Mouse (Mus musculus) heart, embryonic 14.5 days (tissue): ENCODE measurements at regions not wholly inside any gene's neighbourhood (a gene's known extent, or its start where the extent isn't known, plus 50 kb on each side); places are given as distances from the start of the nearest gene placed in this dataset.

Source experiments
- ATAC-seq: fragments of 200-750 bp; cut with Nextera tagmentation; 2 replicates; pipeline ENCODE4 v1.8.0; 2017; ENCODE audit warnings: low read depth, moderate TSS enrichment; ENCODE audit not compliant: insufficient number of reproducible peaks, insufficient read depth, low FRiP score
- H3K27ac ChIP-seq, 2 experiments: fragments of 200-500 bp in 1 of 2; fragments of 300-500 bp in 1 of 2; sonication (generic) in 1 of 2; replicated peaks in 1 of 2; 2 replicates each; pipeline ENCODE4 v1.5.1; 2012 to 2014; ENCODE audit warnings: low read depth in 2 of 2, low read length in 2 of 2, control low read depth in 1 of 2, mild to moderate bottlenecking in 1 of 2, mixed read lengths in 1 of 2; ENCODE audit not compliant: control insufficient read depth in 1 of 2, insufficient read depth in 1 of 2
- H3K27me3 ChIP-seq: fragments of 300-500 bp; sonication (generic); 2 replicates; pipeline ENCODE4 v1.6.1; 2014; ENCODE audit warnings: mild to moderate bottlenecking, low read length, control low read depth; ENCODE audit not compliant: control insufficient read depth, insufficient read depth
- H3K36me3 ChIP-seq: fragments of 300-500 bp; sonication (generic); 2 replicates; pipeline ENCODE4 v1.6.1; 2014; ENCODE audit warnings: mild to moderate bottlenecking, control low read depth, low read length, mixed read lengths; ENCODE audit not compliant: control insufficient read depth, insufficient read depth
- H3K4me1 ChIP-seq, 2 experiments: fragments of 200-500 bp in 1 of 2; fragments of 300-500 bp in 1 of 2; sonication (generic) in 1 of 2; 2 replicates each; pipeline ENCODE4 v1.6.1; 2012 to 2014; ENCODE audit warnings: low read length in 2 of 2, control low read depth in 1 of 2, mixed read lengths in 1 of 2; ENCODE audit not compliant: control insufficient read depth in 2 of 2, insufficient read depth in 2 of 2
- H3K4me2 ChIP-seq: fragments of 300-500 bp; sonication (generic); 2 replicates; pipeline ENCODE4 v1.6.1; 2014; ENCODE audit warnings: mild to moderate bottlenecking, low read length
- H3K4me3 ChIP-seq, 2 experiments: fragments of 200-500 bp in 1 of 2; fragments of 300-500 bp in 1 of 2; sonication (generic) in 1 of 2; 2 replicates each; pipeline ENCODE4 v1.5.1; 2012 to 2014; ENCODE audit warnings: low read length in 2 of 2, mild to moderate bottlenecking in 2 of 2, control low read depth in 1 of 2, low read depth in 1 of 2, moderate library complexity in 1 of 2; ENCODE audit not compliant: control insufficient read depth in 1 of 2, insufficient read depth in 1 of 2
- H3K9ac ChIP-seq: fragments of 300-500 bp; sonication (generic); 2 replicates; pipeline ENCODE4 v1.6.1; 2014; ENCODE audit warnings: mild to moderate bottlenecking, low read length
- H3K9me3 ChIP-seq: fragments of 300-500 bp; sonication (generic); 2 replicates; pipeline ENCODE4 v1.6.1; 2016; ENCODE audit warnings: low read length, control low read depth; ENCODE audit not compliant: control insufficient read depth
- WGBS: fragments of 180-500 bp; shearing (Covaris S2); extraction: QIAGEN DNeasy Blood & Tissue Kit; methylation state at CpG from one replicate; pipeline ENCODE4 v1.1.7; 2014; 5-methylcytosine and 5-hydroxymethylcytosine counted together

DNA sequence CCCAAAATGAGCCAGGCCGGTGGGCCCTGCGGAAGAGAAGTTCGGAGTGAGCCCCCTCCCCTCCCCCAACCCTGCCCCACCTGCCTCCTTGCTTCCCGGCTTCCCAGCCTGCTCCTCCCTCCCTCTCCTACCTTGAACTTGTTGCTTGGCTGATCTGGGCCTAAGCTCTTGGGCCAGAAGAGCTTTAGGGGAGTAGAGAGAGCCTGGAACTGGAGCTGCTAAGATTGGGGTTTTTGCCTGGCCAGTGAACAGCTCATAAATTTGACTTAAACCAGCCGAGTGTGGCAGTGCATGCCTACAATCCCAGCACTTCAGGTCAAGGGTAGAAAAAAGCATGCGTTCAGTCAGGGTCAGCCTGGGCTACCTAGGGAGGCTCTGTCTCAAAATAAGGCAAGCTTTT is 83.5 kb upstream of the Rpl38 start:
- Histone ChIP-seq H3K27ac (no peak overlapping the region), H3K4me3 (no peak overlapping the region), H3K4me1 (no peaks in the 10 kb centered on the region), H3K36me3 (no peaks in the 10 kb centered on the region), H3K9me3 (peaks cover 10% of the 10 kb centered on the region; the same call in 1 of the 2 replicates), H3K4me2 (no peak overlapping the region), H3K9ac (no peak overlapping the region), H3K27me3 (no peaks in the 10 kb centered on the region)
- ATAC-seq, result no peak
- WGBS, result 72% methylated on average over 6 of the region's 6 CpGs

DNA sequence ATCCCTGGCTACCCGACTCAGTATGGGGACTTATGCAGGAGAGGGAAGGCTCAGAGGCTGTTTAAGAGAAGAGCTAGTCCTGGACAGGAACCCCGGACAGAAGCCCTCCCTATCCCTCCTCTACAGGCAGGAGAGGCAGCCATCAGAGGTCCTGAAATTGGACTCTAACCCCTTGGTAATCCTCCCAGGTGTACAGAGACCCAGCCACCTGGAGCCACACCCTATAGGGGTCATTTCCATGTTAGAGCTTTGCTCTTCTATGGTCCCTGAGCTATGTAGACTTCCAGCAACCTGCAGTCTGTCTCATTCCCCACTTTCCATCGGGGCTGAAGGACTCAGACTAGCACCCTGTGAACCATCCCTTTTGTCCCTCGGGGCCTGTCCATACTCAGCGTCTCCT is 84.2 kb upstream of the Rpl38 start:
- 83% methylated on average over 5 of the region's 5 CpGs for WGBS
- no peak overlapping the region for H3K4me3 ChIP-seq
- H3K36me3 ChIP-seq, result no peaks in the 10 kb centered on the region
- no peak overlapping the region for H3K9ac ChIP-seq
- H3K27ac ChIP-seq, result no peak overlapping the region
- H3K9me3 ChIP-seq, result peaks cover 10% of the 10 kb centered on the region; the same call in 1 of the 2 replicates
- no peak for ATAC-seq
- H3K27me3 ChIP-seq, result no peaks in the 10 kb centered on the region
- H3K4me2 ChIP-seq, result no peak overlapping the region
- H3K4me1 ChIP-seq, result no peaks in the 10 kb centered on the region

DNA sequence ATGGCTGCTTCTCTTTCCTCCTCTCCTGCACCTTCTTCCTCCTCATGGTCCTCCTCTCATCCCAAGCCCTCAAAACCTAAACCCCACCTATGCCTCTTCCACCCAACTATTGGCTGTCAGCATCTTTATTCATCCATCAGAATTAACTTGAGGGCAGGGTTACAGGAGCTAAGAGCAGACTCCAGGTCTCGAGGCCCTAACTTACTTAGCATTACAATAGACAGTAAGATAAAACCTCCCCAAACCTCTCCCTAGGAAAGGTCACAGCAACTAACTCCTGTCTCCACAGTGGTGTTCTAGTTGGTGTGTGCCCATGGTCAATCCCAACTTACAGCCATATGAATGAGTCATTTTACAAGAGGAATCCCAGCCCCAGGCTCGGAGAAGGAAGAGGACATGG is 88.3 kb upstream of the Rpl38 start:
- H3K27me3 ChIP-seq, result no peaks in the 10 kb centered on the region
- no peak overlapping the region for H3K9ac ChIP-seq
- 70% methylated on average over 2 of the region's 2 CpGs for WGBS
- H3K27ac ChIP-seq, result no peak overlapping the region
- H3K9me3 ChIP-seq, result peaks cover 16% of the 10 kb centered on the region
- no peak overlapping the region for H3K4me3 ChIP-seq
- H3K4me2 ChIP-seq, result no peak overlapping the region
- no peak for ATAC-seq
- H3K4me1 ChIP-seq, result no peaks in the 10 kb centered on the region
- no peaks in the 10 kb centered on the region for H3K36me3 ChIP-seq

- H3K27ac ChIP-seq, result no peak overlapping the region
- no peaks in the 10 kb centered on the region for H3K36me3 ChIP-seq
- H3K4me1 ChIP-seq, result no peaks in the 10 kb centered on the region
- no peaks in the 10 kb centered on the region for H3K27me3 ChIP-seq
- H3K9ac ChIP-seq, result no peak overlapping the region
- H3K4me3 ChIP-seq, result no peak overlapping the region
- H3K4me2 ChIP-seq, result no peak overlapping the region
- no peak for ATAC-seq
- peaks cover 16% of the 10 kb centered on the region for H3K9me3 ChIP-seq
- 87% methylated on average over 6 of the region's 6 CpGs for WGBS
These were observed 89.8 kb upstream of the Rpl38 start for GRCm38 (mm10) chr11:114578551-114578950.

DNA sequence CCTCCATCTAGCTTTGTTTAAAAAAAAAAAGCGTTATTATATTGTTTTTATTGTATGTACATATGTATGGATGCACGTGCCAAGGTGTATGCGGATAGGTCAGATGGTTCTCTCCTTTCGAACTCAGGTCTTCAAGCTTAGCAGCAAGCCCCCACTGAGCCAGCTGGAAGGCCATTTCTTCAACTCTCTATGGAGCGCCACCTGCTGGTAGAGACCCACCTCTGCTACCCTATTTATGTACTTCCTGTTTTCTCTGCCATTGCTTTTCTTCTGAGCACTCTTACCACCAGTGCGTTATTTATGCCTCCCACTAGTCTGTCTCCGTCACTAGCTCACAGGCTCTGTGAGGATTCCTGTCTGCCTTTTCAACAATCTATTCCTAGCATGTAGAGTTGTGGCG is 91.5 kb upstream of the Rpl38 start:
- ATAC-seq, result no peak
- Histone ChIP-seq H3K4me3 (no peak overlapping the region), H3K4me2 (no peak overlapping the region), H3K4me1 (no peaks in the 10 kb centered on the region), H3K36me3 (no peaks in the 10 kb centered on the region), H3K9me3 (peaks cover 10% of the 10 kb centered on the region), H3K27ac (no peak overlapping the region), H3K9ac (no peak overlapping the region), H3K27me3 (peaks cover under 1% of the 10 kb centered on the region; the same call in 1 of the 2 replicates)
- WGBS, result 79% methylated on average over 8 of the region's 8 CpGs

- no peaks in the 10 kb centered on the region for H3K36me3 ChIP-seq
- H3K4me2 ChIP-seq, result peak overlapping the region; percentile 14; the same call in 1 of the 2 replicates
- H3K4me3 ChIP-seq, result 0 out of 4 replicates have a peak overlapping the region, but pooled peaks of 1 of the 2 experiments have one; percentile 18
- WGBS, result 20% methylated on average over 20 of the region's 20 CpGs
- H3K4me1 ChIP-seq, result peaks cover 0 to 5% of the 10 kb centered on the region in 2 experiments; a peak in 1 of 4 replicates
- H3K9me3 ChIP-seq, result peaks cover 8% of the 10 kb centered on the region; the same call in 1 of the 2 replicates
- no peak overlapping the region for H3K27ac ChIP-seq
- H3K27me3 ChIP-seq, result peaks cover 33% of the 10 kb centered on the region
- no peak overlapping the region for H3K9ac ChIP-seq
- no peak for ATAC-seq
These were observed 97.0 kb upstream of the Rpl38 start for GRCm38 (mm10) chr11:114571144-114571869.

GRCm38 (mm10) chr11:114570076-114570475 is 98.2 kb upstream of the Rpl38 start:
- WGBS, result 92% methylated on average over 4 of the region's 5 CpGs

More at GRCm38 (mm10) chr11:114570076-114570475, 98.2 kb upstream of the Rpl38 start:
- Histone ChIP-seq H3K4me3 (no peak overlapping the region), H3K27me3 (peaks cover 33% of the 10 kb centered on the region), H3K36me3 (no peaks in the 10 kb centered on the region), H3K9me3 (peaks cover under 1% of the 10 kb centered on the region; the same call in 1 of the 2 replicates), H3K4me2 (no peak overlapping the region), H3K27ac (no peak overlapping the region), H3K4me1 (peaks cover 0 to 5% of the 10 kb centered on the region in 2 experiments; a peak in 1 of 4 replicates), H3K9ac (no peak overlapping the region)
- ATAC-seq, result no peak
